Mouse (Mus musculus): ENCODE results near the gene Tpcn2.

- TF ChIP-seq CTCF (IDR thresholded peaks at IDR 0.05; ENCODE audit: low read depth) (no peak), EP300 (IDR thresholded peaks at IDR 0.05; ENCODE audit: low read depth) (no peak)
These were observed 3.6 kb upstream of the Tpcn2 start for GRCm38 (mm10) chr7:145287410-145287809.

Measured in liver, postnatal 0 days (tissue).